Mouse (Mus musculus) stomach, postnatal 0 days (tissue): ENCODE measurements around the gene Efr3b. TPM values are rescaled to one million over a fixed set of nuclear protein-coding genes. Genes with fewer than 3 reads are reported as not detected.

Experiments used
- ATAC-seq: fragments of 200-750 bp; cut with Nextera tagmentation; 2 replicates; pipeline ENCODE4 v1.8.0; 2017; ENCODE audit not compliant: low FRiP score, low TSS enrichment
- DNase-seq: peaks from one replicate; pipeline ENCODE4 v3.0.0-alpha.2; 2016; ENCODE audit warnings: low spot score
- H3K27ac ChIP-seq: fragments of 300-500 bp; sonication (generic); replicated peaks from 2 replicates; pipeline ENCODE4 v1.5.1; 2014; ENCODE audit warnings: mild to moderate bottlenecking, control low read depth
- H3K27me3 ChIP-seq: fragments of 300-500 bp; sonication (generic); 2 replicates; pipeline ENCODE4 v1.6.1; 2014; ENCODE audit warnings: low read length; ENCODE audit not compliant: control insufficient read depth, insufficient read depth
- H3K36me3 ChIP-seq: fragments of 300-500 bp; sonication (generic); 2 replicates; pipeline ENCODE4 v1.6.1; 2014; ENCODE audit warnings: low read length, mixed read lengths; ENCODE audit not compliant: control insufficient read depth, insufficient read depth
- H3K4me1 ChIP-seq: fragments of 300-500 bp; sonication (generic); replicated peaks from 2 replicates; pipeline ENCODE4 v1.6.1; 2014; ENCODE audit warnings: antibody characterized with exemption; ENCODE audit not compliant: control insufficient read depth, insufficient read depth
- H3K4me2 ChIP-seq: fragments of 300-500 bp; sonication (generic); replicated peaks from 2 replicates; pipeline ENCODE4 v1.6.1; 2014; ENCODE audit warnings: low read depth, mild to moderate bottlenecking, control low read depth, moderate library complexity
- H3K4me3 ChIP-seq: fragments of 300-500 bp; sonication (generic); 2 replicates; pipeline ENCODE4 v1.5.1; 2014; ENCODE audit warnings: low read depth, low read length, control low read depth
- H3K9ac ChIP-seq: fragments of 300-500 bp; sonication (generic); 2 replicates; pipeline ENCODE4 v1.6.1; 2014; ENCODE audit warnings: mild to moderate bottlenecking, low read length, control low read depth, mixed read lengths
- H3K9me3 ChIP-seq: fragments of 300-500 bp; sonication (generic); 2 replicates; pipeline ENCODE4 v1.6.1; 2016; ENCODE audit warnings: low read length; ENCODE audit not compliant: control insufficient read depth
- CTCF ChIP-seq: IDR thresholded peaks from 2 replicates; pipeline ENCODE4 v1.5.1; 2016; ENCODE audit warnings: antibody characterized with exemption, low read depth, mild to moderate bottlenecking, moderate library complexity
- EP300 ChIP-seq: optimal IDR thresholded peaks from 2 replicates; pipeline ENCODE3; 2016; ENCODE audit warnings: antibody characterized with exemption
- WGBS: fragments of 180-500 bp; shearing (Covaris S2); extraction: QIAGEN DNeasy Blood & Tissue Kit; methylation state at CpG from one replicate; pipeline ENCODE4 v1.1.7; 2014; 5-methylcytosine and 5-hydroxymethylcytosine counted together
- polyA plus RNA-seq: library from polyadenylated mRNA; unstranded; fragments of >200 nt; fragmentation: Nextera tagmentation; extraction: Ambion mirVana; gene quantifications from 2 replicates; pipeline ENCODE4 v1.2.1, GENCODE M21; 2015

Gene Efr3b
- polyA plus RNA-seq, 1 experiment from 2014 or later = 0.99 TPM

GRCm38 (mm10) chr12:4048031-4048430, 9.3 kb upstream of the Efr3b start:
- Histone ChIP-seq H3K4me3 (no peak overlapping the region), H3K4me2 (no peak overlapping the region), H3K9me3 (no peaks in the 10 kb centered on the region), H3K27ac (no peak overlapping the region), H3K36me3 (no peaks in the 10 kb centered on the region), H3K27me3 (no peaks in the 10 kb centered on the region), H3K4me1 (no peaks in the 10 kb centered on the region), H3K9ac (no peak overlapping the region)
- 45% methylated on average over 6 of the region's 6 CpGs for WGBS
- no peak for TF ChIP-seq CTCF
- no peak for TF ChIP-seq EP300
- ATAC-seq (no peak), DNase-seq (no peak)

GRCm38 (mm10) chr12:4045992-4046391, 7.3 kb upstream of the Efr3b start:
- ATAC-seq = no peak
- Histone ChIP-seq H3K36me3 (no peaks in the 10 kb centered on the region), H3K27ac (no peak overlapping the region), H3K4me2 (no peak overlapping the region), H3K4me1 (no peaks in the 10 kb centered on the region), H3K27me3 (no peaks in the 10 kb centered on the region), H3K9ac (no peak overlapping the region), H3K9me3 (no peaks in the 10 kb centered on the region), H3K4me3 (no peak overlapping the region)
- TF ChIP-seq EP300 = no peak
- TF ChIP-seq CTCF = no peak
- 32% methylated on average over 1 of the region's 1 CpGs for WGBS
- no peak for DNase-seq

GRCm38 (mm10) chr12:4042411-4042810, 3.7 kb upstream of the Efr3b start:
- Histone ChIP-seq H3K9me3 (no peaks in the 10 kb centered on the region), H3K9ac (no peak overlapping the region), H3K4me2 (no peak overlapping the region), H3K4me3 (no peak overlapping the region), H3K27ac (no peak overlapping the region), H3K27me3 (no peaks in the 10 kb centered on the region), H3K36me3 (no peaks in the 10 kb centered on the region), H3K4me1 (peaks cover 2% of the 10 kb centered on the region; the same call in 1 of the 2 replicates)
- 67% methylated on average over 5 of the region's 5 CpGs for WGBS
- ATAC-seq (no peak), DNase-seq (no peak)
- TF ChIP-seq CTCF (no peak), EP300 (no peak)

- no peaks in the 10 kb centered on the region for H3K36me3 ChIP-seq
- H3K27ac ChIP-seq = no peak overlapping the region
- peaks cover 2% of the 10 kb centered on the region; the same call in 1 of the 2 replicates for H3K4me1 ChIP-seq
- peak overlapping the region; percentile 67; the same call in 1 of the 2 replicates for H3K9ac ChIP-seq
- no peaks in the 10 kb centered on the region for H3K9me3 ChIP-seq
- DNase-seq (no peak), ATAC-seq (no peak)
- peak overlapping the region; percentile 99 for H3K4me2 ChIP-seq
- WGBS = 1% methylated on average over 11 of the region's 13 CpGs
- no peak for TF ChIP-seq CTCF
- H3K27me3 ChIP-seq = no peaks in the 10 kb centered on the region
- H3K4me3 ChIP-seq = peak overlapping the region; percentile 62
Observed at GRCm38 (mm10) chr12:4039046-4039445, 331 bp upstream of the Efr3b start.

- TF ChIP-seq EP300 = no peak
- no peak for TF ChIP-seq CTCF
- Histone ChIP-seq H3K9me3 (no peaks in the 10 kb centered on the region), H3K4me2 (peak overlapping the region; percentile 99), H3K9ac (no peak overlapping the region), H3K27ac (no peak overlapping the region), H3K4me1 (peaks cover 2% of the 10 kb centered on the region; the same call in 1 of the 2 replicates), H3K27me3 (no peaks in the 10 kb centered on the region), H3K36me3 (no peaks in the 10 kb centered on the region), H3K4me3 (0 out of 2 replicates have a peak overlapping the region, but pooled peaks have one; percentile 62)
- whole genome bisulfite sequencing = 35% methylated on average over 5 of the region's 5 CpGs
- DNase-seq (no peak), ATAC-seq (no peak)
Observed at GRCm38 (mm10) chr12:4037511-4037910, 1.2 kb downstream of the Efr3b start.

- Histone ChIP-seq H3K4me2 (no peak overlapping the region), H3K9ac (no peak overlapping the region), H3K4me3 (no peak overlapping the region), H3K9me3 (no peaks in the 10 kb centered on the region), H3K27me3 (no peaks in the 10 kb centered on the region), H3K36me3 (no peaks in the 10 kb centered on the region), H3K27ac (no peak overlapping the region), H3K4me1 (peaks cover 2% of the 10 kb centered on the region; the same call in 1 of the 2 replicates)
- DNase-seq = no peak
- TF ChIP-seq EP300 = no peak
- TF ChIP-seq CTCF = no peak
- no peak for ATAC-seq
- WGBS = 81% methylated on average over 5 of the region's 5 CpGs
Observed at GRCm38 (mm10) chr12:4036157-4036556, 2.6 kb downstream of the Efr3b start.
